Mouse (Mus musculus) liver, postnatal 0 days (tissue): ENCODE measurements around the gene Fbxl22.

ENCODE experiments used
- CTCF ChIP-seq: sonication (generic); IDR thresholded peaks from 2 replicates; pipeline ENCODE4 v1.5.1; 2016; ENCODE audit warnings: antibody characterized with exemption, low read depth
- EP300 ChIP-seq: IDR thresholded peaks from 2 replicates; pipeline ENCODE4 v1.6.1; 2016; ENCODE audit warnings: antibody characterized with exemption, low read depth, mild to moderate bottlenecking

DNA sequence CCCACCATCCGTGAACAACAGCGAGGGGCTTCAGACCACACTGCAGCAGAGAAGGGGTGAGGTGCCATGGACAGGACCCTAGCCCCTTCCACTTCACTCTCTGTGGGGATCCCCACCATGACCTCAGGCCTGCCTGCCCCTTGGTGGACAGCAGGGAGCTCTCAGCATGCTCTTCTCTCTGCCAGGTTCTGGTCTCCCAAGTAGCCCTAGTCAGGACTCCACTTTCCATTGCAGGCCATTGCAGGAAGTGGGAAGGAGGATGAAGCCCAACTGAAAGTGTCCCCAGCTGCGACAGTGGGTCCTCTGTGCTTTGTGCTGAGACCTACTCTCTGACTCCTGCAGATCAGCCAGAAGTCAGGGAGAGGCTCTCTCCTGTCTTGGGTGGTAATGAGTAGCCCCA, 6.7 kb downstream of the Fbxl22 start:
- no peak for TF ChIP-seq EP300
- no peak for TF ChIP-seq CTCF
